Mouse (Mus musculus): ENCODE results near the gene Myct1.

The Myct1 gene

DNA sequence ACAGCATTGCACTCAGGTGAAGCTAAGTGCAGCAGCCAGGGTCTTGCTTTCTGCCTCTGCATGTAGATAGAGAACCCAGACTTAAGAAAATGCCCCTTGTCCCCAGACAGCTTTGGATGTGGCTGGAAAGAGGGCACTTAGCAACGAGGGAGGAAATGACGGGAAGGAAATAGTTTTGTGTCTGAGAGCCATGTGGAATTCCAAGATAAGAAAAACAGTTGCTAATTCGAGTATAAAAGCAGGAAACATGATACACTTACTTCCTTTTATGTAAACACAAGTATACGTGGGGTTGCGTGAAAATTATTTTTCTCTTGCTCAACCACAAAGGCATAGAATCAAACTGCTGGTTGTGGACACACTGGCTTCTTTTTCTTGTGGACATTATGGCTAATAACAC, at the start of gene Myct1:
Gene Myct1 (plus strand): TSS at position 312 of the 400 bp plus-strand sequence.
- DNase-seq: no peak

DNA sequence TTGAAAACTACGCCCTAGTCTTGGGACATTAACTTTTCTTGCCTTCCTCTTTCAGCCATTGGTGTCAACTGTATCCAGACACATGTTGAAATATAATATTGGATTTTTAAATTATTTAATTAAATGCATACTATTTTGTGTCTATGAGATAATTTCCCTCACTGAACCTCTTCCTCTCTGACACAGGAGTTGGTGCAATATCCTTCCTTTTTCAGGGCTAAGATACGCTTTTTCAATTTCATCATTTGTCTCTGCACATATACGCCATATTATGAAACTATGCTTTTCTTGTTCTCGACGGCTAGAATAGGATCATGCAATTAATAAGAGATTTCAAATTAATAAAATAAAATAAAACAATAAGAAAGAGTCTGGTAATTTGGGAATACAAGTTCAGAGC, 47.1 kb upstream of the Myct1 start:
- DNase-seq: no peak

DNA sequence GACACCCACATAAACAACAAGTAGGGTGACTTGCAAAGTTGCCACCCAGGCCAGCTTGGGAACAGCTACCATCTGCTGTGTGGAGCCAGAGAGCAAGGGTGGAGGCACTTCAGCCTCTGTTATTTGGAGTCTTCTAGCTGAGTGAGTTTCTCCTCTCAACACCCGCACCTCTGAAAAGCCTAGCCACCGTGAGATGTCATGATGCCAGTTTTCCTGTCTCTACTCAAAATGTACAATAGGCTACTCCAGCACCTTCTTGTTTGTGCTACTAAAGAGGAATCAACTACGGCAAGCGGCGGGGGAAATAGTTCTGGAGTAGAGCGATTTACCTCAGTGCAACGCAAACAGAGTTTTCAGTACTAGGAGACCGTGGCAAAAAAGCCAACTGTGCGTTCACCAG, 45.8 kb upstream of the Myct1 start:
- DNase-seq: no peak

DNA sequence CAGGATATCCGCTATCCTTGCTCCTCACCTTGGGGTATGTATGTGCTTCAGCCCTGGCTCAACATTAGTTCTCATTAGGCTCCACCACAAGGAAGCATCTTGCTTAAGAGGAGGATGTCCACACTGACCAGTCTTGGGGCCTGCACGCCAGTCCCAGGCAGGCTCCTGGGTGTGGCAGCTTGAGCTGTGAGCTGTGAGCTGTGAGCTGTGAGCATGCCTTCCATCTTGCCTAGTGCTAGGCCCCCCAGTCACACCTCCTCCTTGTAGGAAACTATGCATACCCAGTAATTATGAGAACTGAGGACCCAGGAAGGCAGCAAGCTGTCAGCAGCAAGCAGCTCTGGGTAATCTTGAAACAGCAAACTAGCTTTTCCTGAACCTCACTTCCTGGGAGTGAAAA, 44.9 kb upstream of the Myct1 start:
- no peak for DNase-seq

DNA sequence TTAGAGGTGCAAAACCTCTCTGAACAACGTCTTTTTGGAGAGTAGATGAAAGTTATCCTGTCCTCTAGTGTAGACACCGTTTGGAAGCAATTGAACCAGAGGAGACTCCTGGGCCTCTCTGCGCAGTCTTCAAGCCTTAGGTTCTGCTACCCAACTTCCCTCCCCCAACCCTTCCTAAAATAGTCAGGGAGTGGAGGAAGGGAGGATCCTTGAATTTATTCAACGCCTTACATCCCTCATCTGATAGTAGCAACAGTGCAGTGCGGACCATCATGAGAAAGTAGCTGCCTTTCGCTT, 43.8 kb upstream of the Myct1 start:
- DNase-seq: no peak

DNA sequence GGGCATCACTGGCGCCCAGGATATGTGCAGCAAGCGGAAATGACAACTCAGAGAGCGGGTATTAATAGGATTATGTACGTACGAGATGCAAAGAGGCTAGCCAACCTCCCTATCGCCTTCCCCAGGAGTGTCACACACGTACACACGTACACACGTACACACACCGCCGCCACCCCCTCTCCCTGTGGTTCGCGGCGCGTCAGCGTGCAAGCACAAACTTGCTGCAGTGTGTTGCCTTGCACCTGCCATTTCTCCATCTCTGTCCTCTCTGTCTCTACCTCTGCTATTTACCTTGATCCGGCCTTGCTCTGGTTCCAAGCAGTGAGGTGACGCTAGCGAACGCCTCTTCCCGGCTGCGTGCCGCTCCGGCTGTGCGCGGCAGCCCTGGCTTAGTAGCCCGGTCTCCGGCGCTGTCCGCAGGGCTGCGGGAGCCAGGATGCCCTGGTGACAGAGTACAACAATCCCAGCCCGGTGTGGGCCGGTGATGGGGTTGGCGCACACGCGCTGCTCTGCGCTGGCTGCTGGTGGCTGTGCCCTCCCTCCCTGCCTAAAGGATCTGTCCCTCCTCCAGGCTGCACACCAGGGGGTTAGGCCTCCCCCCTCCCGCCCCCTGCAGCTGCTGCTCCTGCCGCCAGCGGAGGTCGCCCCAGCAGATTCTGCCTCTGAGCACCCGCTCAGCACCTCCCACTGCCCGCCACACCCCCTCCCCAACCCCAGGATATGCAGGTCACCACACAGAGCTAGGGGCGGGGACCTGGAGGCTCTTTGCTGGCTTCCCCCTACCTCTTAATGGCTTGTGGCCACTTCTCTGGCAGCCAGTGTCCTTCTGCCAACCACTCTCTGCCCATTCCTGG, 43.2 kb upstream of the Myct1 start:
- peak; percentile 26 for DNase-seq

DNA sequence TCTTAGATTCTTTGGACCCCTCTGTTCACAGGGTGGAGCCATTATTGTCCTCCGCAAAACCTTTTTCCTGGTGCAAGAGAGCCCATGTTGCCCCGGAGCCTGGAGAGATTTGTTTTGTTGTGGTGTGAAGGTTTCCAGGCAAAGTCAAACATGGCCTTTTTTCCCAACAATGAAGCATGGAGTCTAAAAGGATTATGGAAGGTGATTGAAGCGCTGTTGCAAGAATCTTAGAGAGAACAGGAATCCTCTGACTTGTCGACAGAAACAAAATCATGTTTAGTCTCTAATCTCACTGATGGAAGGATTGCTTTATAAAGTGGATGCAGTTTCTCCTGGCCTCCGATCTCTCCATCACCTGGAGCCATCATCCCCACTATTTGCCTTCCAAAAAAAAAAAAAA, 42.2 kb upstream of the Myct1 start, which contains the start of gene Syne1:
Gene Syne1 (minus strand): TSS at position 101 of the 400 bp plus-strand sequence.
- DNase-seq: no peak

DNA sequence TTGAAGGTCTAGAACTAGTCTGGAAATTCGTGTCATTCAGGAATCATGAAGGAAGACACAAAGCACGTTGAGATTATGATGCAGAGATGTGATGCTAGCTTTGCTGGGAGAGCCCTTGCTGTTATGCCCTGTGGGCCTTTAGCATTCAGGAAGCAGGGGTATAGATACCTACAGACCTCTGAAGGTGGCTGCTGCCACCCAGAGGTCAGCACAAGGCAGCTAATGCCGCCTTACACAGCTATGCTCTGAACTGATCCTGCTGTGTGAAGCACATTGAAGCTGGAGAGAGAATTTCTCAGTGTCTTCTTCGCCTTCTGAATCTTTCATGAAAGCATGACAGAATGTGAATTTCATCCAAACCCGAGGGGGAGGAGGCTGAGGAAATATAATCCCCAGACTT, 38.6 kb upstream of the Myct1 start:
- no peak for DNase-seq

DNA sequence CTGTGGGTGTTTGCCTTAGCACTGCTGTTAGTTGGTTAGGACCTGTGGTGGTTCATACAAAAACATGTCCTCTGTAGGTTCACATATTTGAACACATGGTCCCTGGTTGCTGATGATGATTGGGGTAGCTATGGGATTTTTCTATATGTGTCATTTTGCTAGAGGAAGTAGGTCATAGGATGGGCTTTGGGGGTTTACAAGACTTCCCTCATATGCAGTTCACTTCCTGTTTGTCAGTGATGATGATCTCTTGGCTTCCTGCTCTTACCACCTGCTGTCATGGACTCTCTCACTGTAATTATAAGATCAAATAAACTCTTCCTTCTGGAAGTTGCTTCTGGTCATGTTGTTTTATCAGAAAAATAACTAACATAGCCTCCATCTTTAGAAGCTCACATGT, 34.8 kb upstream of the Myct1 start:
- no peak for DNase-seq

DNA sequence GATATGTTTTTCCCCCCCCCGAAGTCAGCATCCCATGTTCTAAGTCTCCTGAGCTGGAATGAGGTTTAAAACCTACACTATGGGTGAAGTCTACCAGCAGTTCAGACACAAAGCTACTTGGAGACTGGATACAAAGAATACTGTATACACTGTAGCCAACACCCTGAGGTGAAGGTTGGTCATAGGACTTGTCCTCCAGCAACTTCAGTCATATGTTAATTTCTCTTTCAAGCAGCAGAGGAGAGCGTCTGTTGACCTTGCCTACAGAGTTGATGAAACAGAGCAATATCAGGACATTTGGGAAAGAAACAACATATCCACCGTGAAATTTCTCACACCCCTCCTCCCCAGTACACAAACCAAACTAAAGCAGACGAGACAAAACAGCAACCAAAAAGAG, 33.0 kb upstream of the Myct1 start:
- DNase-seq: no peak

DNA sequence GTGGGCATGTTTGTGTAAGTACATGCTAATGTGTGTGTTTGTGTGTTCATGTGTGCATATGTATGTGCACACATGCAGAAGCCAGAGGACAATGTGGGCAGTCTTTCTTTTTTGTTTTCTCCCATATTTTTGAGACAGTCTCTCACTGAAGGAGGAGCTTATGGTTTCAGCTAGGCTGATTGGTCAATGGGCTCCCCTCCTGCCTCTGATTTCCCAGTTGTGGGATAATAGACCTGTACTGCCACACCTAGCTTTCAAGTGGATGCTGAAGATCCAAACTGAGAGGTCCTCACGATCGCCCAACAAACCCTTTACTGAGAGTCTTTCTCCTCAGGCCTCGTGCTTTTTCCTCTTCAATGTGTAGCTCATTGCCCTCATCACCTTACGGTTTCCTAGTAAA, 31.9 kb upstream of the Myct1 start:
- DNase-seq: no peak

DNA sequence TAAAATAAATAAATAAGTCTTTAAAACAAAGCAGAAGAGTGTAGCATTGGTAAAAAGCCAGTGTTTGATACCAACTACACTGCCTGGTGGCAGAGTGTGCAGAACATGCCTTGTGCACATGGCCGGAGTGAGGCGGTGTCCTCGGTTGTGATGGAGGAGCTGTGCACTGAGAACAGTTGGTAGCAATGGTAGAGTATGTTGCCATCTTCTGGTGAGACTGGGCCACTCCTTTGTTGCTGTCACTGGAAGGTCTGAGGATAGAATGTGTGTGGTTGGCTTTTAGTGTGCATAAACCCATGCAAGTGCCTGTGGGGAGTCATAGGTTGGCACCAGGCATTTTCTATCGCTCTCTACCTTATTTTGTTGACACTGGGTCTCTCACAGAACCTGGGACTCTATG, 24.6 kb upstream of the Myct1 start:
- DNase-seq: no peak

DNA sequence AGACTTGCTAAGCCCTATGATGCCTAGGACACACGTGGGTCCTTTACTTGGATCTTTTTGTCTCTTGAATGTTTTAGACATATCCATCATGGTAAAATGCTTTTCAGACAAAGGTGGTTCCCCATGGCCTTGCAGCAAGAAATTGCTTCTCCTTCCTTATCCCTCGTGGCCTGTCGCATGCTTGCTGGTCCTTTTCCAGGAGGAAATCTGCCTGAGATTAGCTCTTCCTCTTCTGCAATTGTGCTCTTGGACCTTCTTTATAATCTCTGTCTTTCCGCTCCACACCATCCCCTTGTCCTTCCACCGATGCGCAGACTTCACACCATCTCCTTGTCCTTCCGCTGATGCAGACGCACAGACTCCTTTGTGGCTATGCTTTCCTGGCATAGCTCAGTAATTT, 23.5 kb upstream of the Myct1 start:
- DNase-seq: no peak

DNA sequence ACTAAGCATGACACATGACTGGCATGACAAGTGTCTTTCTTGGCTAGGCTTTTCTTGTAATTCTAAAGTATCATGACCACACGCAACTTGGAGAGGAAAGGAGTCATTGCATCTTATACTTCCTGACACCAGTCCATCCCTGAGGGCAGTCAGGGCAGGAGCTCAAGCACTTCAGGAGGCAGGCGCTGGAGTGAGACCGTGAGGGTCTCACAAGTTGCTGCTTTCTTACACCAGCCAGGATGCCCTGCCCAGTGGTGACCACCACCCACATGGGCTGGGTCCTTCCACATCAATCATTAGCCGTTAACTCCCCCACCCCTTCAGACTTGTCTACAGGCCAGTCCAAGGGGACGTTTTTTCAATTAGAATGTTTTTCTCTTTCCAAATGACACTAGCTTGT, 22.2 kb upstream of the Myct1 start:
- no peak for DNase-seq

DNA sequence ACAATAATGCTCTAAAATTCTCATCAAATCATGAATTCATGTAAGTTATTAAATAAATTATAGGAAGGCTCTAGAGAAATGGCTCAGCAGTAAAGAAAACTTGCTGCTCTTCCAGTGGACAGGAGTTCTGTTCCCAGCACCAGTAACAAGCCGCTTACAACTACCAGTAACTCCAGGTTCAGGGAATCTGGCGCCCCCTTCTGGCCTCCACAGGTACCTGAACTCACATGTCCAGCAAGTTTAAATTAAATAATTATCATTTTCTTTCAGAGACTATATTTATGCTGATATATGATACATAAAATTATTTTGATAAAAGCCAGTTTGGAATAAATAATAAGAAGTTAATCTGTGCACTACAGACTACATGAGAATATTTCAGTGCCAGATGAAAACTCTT, 20.2 kb upstream of the Myct1 start:
- no peak for DNase-seq

DNA sequence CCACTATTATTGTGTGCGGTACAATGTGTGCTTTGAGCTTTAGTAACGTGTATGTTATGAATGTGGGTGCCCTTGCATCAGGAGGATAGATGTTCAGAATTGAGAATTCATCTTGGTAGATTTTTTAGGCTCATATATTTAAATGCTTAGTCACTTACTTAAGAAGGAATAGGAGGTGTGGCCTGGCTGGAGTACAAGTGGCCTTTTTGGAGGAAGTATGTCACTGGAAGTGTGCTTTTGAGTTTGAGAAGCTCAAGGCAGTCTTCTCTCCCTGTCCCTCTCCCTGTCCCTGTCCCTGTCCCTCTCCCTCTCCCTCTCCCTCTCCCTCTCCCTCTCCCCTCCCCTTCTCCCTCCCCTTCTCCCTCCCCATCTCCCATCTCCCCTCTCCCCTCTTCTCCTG, 2.5 kb upstream of the Myct1 start:
- DNase-seq: no peak

DNA sequence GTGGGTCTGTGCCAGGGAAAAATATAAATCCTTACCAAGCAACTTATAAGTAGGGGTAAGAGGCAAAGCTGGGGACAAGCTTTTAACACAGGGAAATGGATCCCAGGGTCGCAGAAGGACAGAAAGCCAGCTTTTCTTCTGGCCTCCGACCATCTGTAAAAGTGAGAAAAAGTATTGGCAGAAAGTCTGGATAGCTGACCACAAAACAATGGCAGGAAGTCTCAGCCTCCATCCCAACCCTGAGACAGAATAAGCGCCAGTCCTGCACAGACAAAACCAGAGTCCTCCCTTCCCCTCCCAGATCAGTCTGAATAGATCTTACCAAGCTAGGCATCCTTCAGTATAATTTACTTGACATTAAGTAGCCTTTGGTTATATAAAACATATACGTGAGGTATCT, 1.6 kb upstream of the Myct1 start:
- peak; percentile 31 for DNase-seq

DNA sequence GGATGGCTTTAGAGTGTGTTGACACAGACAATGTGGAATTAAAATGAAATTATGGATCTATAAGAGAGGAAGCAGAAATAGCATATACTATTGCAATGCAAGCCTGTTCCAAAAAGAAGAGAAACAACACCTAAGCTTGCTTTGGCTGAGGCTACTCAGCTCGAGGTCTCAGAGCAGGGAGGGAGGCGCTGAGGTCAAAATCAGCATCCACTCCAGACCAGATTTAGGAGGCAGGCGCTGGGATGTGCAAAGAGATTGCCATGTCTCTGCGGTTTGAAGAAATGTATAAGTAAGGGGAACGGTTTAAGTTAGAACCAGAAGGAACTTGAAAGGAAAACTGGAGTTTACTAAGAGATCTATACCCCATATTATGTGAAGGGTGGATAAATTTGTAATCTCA, 882 bp downstream of the Myct1 start:
- no peak for DNase-seq

DNA sequence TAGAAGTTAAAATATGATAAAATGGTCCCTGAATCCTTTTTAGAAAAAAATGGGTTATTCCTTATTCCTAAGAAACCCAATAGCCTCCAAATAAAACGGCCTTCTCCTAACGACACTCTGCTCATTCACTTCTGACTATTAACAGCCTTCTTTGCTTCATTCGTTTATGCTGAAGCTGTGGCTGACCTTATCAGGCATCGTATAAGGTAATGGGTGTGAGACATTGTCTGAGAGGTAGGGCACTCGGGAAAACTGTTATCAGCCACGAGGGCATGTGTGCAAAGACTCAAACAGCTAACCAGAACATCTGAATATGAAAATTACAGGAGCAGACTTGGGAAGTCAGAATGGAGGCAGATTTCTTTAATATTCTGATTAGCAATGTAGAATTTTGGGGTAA, 3.0 kb downstream of the Myct1 start:
- DNase-seq: no peak

DNA sequence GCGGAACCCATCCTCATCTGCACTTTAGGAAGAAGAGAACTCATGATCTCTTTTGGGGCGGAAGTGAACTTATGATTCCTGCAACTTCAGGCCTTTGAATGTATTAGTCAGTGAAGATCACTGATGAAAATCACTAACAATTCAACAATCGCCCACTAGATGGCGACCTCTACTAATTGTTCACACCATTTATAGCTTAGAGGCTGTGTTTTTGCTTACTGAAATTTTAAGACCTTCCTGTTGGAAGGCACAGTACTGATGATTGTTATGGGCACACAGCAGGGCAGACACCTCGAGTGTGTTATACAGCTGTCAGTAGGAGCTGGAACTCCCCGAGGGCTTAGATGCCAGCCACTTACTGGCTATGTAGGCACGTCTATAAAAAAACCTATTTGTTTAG, 6.5 kb downstream of the Myct1 start:
- DNase-seq: peak; percentile 60

DNA sequence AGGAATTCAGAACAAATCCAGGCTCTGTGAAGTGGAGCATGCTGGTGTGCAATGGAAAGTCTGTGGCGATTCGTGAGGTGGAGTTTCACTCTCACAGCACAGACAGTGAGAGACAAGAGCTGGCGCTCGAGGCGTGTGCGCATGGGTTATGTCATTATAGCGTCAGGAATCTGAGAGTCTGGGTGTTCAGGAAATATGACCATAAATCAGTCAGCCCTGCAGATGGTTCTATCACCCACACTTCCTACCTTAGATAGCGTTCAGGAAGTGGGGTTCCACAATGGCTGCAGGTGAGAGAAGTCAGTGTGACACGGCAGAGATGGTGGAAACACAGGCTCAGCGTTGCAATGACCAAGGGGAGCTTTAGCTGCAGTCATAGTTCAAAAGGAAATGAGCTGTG, 9.9 kb downstream of the Myct1 start:
- no peak for DNase-seq

DNA sequence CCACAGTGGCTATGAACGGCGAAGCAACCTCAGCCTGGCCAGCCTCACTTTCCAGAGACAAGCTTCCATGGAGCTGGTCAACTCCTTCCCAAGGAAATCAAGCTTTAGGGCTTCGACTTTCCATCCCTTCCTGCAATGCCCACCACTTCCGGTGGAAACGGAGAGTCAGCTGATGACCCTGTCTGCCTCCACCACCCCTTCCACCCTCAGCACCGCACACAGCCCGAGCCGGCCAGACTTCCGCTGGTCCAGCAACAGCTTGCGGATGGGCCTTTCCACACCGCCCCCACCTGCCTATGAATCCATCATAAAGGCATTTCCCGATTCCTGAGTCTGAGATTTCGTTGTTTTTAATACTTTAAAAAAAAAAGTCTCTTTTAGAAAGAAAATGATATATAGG, 10.8 kb downstream of the Myct1 start:
- DNase-seq: no peak

DNA sequence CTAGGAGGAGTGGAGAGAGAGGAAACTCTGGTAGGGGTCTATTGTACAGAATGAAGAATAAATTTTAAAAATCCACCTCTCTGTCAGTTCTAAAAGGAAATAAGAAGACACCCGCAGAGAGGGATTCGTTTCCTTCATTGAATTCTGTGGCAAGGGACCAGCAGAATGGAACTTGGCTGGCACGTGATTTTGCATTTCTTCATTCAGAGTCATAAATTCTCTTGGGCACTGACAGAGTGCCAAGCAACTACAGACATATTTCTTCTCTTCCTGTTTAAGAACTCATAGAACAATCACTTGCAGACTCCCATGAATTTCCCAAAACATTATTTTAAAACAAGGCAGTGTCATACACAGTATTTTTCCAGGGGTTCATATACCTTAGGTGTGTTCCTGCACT, 15.3 kb downstream of the Myct1 start:
- DNase-seq: no peak

DNA sequence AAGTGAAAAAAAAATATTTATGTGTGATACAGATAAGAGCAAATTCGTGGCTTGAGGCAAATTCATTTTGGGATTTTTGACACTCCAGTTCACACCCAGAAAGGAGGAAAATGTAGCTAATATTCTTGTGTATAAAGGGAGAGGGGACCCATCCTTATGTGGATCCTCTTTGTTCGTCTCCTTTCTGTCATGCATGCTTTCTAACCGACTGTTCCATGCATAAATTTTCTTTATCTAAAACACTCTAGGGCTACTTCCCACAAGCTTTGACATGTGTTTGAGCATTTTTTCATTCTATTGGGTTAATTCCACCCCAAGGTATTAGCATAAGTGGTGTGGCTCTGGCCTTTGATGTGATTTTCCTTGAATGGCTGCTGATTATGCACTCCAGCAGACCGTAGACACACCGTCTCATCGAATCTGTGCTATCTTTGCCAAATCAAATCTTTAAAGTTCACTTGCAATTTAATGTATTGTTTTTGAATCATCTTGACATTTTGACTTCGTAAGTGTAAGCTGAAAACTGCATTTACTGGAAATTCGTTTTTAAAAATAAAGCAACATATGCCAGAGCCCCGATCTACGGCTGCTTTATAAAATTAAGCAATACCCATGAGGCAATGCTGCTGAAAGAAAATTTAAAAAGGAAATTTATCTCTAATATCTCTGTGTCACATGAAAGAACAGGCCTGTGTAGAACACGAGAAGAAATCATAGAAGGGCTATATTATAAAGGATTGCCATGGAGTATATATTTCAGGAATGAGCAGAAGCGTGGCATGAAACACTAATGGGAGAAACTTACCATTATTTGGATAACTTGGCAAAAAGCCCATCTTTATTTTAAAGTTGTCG, 21.8 kb downstream of the Myct1 start:
- DNase-seq: no peak

DNA sequence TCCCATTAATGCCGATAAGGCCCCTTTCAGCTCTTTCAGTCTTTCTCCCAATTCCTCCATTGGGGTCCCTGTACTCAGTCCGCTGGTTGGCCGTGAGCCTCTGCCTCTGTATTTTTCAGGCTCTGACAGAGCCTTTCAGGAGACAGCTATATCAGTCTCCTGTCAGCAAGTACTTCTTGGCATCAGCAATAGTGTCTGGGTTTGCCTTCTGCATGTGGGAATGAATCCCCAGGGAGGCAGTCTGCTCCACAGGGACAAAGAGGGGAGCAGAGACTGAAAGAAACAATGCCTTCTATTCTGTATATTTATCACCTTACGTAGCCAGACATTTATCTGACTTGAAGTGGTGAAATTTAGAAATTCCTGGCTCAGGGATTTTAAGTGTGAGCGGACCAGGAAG, 32.7 kb downstream of the Myct1 start:
- no peak for DNase-seq

All from kidney, adult 18-20 months (tissue).